Mouse (Mus musculus) urinary bladder, postnatal 36 days (tissue): ENCODE results near the gene Capn12.

Source experiments
- DNase-seq, 2 experiments: peaks; one replicate each; pipeline ENCODE4 v3.0.0; 2022; ENCODE audit warnings: low spot score in 2 of 2, mixed read lengths in 1 of 2

Gene Capn12

DNA sequence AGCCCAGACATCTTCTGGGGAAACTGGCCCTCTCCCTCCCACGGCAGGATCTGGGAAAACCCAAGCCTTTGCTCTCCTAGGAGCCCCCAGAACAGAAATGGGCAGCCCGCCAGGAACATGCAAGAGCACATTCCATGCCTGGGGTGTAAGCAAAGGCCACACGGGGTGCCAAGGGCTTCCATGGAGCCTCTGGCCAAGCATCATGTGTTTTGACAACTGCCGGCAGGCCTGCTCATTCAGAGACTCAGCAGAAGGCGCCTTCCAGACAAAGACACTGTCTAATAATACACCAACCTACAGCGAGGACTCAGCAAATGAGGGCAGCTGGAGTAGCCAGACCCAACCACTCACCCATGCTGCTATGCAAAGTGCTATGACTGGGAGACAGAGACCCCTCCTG lies 38.6 kb downstream of the Capn12 start:
- peak; percentile 86 to 92 for DNase-seq

DNA sequence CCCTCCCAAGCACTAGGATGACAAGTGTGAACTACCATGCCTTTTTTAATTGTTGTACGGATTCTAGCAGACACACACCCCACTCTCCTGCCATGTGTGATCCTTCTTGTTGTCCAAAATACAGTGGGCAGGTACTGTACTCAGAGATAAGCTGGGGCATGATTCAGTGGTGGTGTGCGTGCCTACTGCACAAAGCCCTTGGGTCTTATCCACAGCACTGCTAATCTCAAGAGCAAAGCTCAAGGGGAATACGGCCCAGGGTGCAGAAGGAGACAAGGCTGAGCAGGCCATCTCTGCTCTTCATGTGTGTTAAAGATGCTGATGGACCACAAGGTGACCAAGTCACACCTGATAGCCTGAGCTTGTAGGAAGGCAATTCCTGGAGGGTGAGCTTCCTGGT lies 40.0 kb downstream of the Capn12 start:
- DNase-seq, result no peak

DNA sequence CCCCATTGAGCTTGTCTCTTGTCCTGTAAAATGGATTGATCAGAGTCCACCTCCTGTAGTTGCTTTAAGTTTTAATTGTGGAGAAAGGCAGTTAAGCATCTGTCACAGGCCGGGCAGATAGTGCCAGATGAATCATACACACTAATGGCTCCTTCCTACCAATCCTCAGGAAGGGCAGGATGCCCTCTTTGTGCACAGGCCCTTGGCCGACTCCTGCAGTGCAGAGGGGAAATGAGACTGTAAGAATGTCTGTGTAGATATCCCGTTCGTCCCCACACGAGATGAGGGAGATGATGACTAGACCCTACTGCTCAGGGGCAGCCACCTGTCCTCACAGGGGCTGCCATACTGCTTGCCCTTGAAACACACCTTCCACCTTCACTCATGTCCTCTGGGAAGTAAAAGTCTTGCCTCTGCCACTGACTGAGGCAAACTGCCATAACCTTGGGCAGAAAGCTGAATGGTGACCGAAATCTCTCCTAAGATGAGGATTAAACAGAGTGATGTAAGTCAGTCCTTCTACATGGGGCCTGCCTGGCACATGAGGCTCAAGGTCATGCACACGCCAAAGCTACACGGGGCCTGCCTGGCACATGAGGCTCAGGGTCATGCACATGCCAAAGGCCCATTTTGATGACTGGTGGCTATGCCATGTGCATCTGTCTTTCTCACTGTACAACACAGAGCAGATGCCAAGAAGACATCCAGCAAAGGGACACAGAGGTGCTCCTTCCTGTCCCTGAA lies 40.7 kb downstream of the Capn12 start:
- no peak for DNase-seq

DNA sequence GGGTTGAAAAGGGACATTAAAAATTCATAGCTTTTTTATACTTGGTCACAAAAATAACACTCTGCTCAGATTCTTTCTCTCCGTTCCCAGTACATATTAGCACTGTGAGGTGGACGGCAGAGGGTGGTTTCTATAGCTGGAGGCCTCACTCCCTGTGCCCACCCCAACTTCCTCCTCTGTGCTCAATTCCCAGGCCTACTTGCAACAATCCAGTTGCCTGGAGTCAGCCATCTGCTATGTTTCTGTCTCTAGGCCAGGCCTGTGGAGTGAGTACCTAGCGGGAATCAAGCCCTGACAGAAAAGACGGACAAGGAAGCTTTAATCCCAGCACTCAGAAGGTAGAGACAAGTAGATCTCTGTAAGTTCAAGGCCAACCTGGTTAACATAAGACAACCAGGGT lies 41.4 kb downstream of the Capn12 start:
- DNase-seq, result no peak

DNA sequence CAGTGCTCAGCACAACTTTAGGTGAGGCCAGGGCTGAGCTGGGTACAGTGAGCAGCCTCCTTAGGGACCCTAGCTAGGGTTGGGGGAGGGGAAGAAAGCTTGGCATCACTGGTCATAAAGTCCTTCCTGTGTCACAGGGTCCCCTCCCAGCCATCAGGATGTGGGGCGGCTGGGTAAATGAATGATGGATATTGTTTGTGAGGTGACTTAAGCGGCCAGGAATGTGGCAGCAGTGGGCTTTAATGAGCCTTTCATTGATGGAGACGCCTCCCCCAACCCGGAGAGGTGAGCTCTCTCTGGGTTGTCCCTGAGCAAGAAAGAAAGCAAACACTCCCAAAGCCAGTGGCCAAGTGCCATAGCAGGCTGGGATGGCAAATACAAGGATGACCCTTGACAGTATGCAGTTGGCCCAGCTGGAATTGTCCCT lies 42.7 kb downstream of the Capn12 start:
- no peak for DNase-seq

DNA sequence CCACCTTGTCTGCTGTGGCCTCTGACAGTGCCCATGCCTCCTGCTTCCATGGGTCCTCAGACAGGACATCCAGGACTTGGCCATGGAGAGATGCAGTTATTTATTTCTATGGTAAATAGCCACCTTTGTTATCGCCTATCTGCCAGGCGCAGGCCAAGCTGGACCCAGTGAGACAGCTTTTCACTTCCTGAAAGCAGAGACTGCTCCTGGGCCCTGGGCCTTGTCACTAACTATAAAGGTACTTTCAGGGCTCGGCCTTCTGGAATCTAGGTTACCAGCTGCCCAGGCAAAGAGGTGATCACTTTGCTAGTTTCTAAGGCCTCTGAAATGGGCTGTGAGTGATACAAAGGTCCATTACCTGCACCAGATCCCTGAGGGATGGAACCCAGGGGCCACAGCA lies 43.6 kb downstream of the Capn12 start:
- DNase-seq, result no peak

DNA sequence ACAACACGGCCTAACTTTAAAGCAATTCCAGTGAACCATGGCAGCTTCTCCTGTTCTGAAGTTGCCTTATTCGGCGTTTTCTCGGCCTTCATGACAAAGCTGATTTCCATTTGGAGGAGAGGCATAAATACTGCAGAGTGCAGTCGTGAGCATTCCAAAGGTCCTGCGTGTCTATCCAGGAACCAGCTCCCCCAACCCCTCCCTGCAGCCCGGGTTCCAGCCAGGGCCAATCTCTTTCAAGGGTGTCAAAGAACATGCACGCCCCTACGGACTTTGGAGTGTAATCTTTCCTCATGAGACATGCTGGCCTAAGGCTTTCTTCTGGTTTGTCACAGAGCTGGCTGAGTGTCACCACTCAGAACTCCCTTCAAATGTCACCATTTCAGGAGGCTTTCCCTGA lies 44.1 kb downstream of the Capn12 start:
- DNase-seq, result peak; percentile 53 to 79

DNA sequence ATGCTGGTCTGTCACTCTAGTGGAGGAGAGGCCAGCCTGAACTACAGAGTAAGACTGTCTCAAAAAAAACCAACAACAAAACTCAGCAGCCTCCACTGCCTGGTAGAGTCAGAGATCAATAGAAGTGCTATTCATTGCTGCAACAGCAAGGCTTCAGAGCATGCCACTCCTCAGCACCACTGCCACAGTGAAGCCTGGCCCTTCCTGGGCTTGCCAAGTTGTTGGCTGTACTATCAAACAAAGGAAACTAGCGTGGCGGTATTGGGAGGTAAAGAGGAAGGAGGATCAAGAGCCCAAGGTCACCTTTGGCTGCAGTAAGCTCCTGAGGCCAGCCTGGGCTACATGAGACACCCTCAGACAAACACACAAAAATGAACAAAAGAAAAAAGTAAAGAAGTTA lies 45.0 kb downstream of the Capn12 start:
- no peak for DNase-seq

DNA sequence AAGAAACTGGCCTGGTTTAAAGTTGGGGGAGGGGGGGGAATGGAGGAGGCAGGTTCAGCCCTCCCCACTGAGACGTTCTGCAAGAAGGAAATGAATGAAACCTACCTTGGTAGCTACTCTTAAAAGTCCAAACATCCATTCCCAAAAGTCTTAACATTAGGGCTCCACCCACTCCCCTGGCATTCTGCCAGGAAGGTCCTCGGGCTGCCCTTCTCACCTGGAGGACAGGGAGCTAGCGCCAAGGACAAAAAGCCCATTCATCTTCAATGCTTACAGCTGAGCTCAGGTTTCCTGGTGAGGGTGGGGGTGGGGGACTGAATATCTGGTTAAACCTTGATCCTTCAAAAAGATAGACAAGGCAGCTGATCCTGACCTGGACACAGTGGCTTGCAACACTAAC lies 48.2 kb downstream of the Capn12 start:
- no peak for DNase-seq

DNA sequence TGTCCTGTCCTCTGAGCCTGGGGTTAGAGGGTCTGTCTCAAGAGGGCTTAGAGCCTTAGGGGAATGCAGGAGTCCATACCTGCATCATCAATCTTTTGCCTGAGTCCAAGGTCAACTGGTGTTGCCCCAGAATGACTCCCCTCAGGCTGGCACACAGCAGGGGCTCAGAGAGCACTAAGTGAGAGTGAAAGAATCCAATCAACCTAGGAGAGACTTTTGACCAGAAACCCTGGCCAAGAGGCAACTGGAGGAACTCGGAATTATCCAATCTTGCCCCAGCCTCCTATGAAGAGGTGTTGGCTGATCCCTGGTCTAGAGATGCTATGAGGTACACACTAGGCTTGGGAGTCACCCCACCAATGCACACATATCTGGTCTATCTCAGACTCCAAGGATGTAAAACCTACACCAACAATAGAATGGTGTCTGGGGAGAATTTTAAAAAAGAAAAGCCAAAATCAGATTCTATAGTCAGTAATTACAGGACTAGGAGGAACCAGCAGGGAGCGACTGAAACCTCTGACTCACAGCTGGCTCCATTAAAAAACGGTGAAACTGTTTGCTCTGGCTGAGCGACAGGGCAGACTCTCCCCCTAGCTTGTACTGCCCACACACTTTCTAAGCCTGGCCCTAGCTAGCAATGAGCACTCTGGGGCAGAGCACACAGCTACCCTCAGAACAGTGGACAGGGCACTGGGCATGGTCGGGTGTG lies 49.3 kb downstream of the Capn12 start:
- no peak for DNase-seq

DNA sequence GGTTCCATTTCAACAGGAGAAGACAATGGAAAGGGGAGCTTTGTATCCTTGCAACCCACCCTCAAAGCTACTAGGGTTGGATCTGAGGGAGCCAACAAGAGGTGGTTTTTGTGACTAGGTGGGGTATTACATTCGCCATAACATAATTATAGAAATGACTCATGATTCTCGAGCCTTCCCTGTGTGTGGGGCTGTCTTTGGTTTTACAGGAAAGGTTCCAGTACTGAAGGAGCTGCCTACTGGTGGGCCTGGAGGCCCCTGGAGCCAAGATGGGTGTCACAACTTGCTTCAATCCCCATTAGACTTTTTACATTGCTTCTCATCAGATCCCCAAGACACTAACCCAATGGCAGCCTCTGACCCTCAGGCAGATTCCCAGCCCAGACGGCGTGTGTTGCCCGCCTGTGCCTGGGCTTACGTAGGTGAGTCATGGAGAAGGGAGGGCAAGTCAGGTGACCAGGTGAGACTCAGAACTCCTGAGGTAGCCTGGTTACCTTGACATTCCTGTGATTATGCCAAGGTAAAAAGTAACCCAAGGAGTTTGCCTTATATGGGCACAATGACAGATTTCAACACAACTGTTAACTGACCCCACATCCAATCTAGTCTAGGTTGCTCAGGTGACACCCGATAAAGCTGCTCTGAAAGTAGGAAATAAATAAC lies 49.9 kb downstream of the Capn12 start:
- peak in 1 of 2 experiments; percentile 43 for DNase-seq

DNA sequence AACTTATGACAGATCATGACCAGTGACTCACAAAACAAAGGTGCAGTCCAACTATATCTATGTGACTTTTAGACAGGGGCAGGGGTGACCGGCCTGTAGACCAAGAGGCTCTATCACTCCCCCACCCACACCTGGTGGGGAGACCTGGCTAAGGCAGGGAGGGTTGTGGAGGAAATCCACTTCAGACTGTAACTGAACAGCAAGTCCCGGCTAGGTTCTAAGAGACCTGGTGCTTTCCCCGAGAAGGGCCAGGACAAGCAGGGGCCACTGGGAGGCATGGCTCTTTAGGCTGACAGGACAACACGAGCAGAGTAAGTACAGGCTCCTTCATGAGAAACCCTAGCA lies 50.4 kb downstream of the Capn12 start:
- peak in 1 of 2 experiments; percentile 62 for DNase-seq

DNA sequence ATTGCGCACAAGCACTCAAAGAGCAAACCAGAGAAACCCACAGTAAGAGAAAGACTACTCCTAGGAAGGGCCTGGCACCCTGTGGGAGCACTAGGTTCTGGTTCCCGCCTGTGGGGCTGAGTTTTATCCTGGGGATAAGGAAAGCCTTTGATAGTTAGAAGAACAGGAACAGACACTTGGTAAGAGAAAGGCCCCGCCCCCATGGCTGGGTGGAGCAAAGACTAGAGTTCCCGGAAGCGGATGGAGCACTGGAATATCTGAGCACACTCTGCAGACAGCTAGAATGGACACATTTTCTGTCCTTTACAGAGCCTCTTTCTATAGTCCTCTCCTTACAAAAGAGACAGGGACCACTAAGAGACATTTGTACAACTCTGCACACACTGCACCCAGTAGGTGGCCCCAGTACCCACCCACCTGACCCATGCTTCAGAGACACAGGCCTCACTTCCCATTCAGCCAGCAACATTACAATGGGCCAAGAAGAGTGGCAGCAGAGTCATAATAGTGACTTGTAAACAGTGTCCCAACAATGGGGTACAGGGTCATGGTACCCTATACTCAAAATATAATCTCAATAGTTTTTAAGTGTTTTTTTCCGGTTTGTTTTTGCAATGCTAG lies 51.3 kb downstream of the Capn12 start:
- DNase-seq, result peak in 1 of 2 experiments; percentile 65

DNA sequence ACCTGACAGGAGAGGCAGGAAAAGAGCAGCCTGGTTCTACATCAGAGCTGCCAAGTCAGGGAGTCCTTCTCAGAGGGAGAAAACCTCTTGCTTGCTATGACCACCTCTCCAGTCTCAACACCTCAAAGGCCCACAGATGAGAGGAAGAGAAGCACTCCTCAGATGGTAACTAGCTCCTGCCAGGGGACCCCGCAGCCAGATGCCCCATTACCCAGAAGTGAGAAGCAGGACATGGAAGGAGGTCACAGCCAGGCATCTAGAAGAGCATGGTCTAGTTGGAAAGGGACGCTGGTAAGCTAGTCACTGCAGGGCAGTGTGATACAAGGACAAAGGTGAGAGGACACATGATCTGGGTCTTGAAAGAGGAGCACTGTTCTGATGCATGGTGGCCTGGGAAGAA lies 52.6 kb downstream of the Capn12 start:
- no peak for DNase-seq

DNA sequence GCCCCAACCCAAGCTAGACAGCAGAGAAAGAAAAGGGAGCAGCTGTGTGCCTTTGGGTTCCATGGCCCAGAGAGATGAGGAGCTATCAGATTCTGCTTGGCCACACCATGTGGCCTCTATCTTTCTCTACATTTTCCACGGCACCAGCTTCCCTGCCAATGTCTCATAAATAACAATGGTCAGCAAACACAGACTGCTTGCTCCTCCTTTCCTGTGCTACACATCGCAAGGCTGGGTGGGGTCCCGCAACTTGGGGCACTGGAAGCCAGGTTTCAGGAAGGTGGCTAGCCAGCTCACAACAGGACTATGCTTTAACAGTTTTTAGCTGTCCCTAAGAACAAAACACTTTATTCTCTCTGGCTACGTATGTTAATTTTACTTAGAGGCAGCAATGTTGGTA lies 55.6 kb downstream of the Capn12 start:
- no peak for DNase-seq

DNA sequence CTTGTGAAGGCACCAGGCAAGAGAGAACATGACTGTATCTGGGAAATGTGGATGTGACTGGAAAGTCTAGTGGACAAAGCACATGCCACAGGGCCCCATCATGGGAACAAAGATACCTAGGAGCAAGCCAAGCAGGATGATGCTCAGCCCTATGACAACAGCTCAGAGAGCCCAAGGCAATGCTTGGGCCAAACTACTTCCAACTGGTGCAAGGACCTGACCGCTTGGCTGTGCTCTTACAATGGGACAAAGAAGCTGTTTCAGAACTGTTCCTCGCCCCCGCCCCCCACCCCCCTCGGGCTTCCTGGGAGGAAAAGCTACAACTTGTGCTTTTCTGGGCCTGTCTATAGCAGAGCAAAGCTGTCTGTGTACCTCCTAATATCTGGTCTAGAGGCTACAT lies 57.4 kb downstream of the Capn12 start:
- DNase-seq, result no peak

DNA sequence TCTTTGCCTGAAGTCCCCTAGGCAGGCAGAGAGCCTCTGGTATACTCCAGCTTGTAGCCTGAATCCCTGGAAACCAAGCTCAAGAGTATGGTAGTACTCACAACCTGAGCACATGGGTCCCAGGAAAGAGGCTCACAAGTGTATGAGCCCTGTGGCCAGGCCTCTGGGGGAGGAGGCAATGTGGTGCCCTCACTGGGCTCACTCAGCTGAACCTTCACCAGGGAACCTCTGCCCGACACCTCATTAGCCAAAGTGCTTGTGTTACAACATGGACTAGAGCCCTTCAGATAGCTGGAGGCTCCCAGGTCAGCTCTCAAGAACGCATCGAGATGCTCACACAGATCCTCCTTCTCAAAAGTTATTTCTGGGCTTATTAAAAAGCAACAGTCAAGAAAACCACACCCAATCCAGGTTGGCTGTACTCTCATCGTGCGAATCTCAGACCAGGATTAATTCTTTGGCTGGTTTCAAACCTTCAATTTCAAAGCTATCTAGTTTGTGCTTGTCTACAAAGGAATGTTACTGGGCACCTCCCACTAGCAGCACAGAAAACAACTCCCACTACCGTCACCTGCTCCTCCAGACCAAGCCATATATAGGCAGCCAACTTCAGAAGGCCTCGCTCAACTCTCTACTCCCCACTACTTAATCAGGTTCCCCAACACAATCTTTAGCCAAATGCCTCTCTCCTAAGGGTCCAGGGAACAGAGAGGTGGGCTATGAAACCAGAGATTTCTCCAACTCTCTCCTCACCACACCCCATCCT lies 58.4 kb downstream of the Capn12 start:
- DNase-seq, result no peak

DNA sequence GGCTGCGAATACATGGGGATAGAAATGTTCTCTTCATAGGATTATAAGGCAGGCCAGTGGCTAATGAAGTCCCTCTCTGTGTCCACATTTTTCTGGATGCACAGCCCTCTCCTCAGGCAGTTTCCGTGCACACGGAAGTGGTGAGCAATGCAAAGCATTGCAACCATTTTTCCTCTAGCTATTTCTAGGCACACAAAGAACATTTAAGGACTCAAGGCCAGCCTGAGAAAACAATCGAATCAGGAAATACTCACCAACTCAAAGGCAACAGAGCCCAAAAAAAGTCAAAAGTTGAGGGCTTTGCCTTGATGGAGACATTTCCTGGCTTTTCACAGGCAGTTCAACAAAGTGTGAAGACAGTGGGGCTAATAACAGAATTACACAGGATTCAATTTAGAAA lies 59.9 kb downstream of the Capn12 start:
- DNase-seq, result no peak

DNA sequence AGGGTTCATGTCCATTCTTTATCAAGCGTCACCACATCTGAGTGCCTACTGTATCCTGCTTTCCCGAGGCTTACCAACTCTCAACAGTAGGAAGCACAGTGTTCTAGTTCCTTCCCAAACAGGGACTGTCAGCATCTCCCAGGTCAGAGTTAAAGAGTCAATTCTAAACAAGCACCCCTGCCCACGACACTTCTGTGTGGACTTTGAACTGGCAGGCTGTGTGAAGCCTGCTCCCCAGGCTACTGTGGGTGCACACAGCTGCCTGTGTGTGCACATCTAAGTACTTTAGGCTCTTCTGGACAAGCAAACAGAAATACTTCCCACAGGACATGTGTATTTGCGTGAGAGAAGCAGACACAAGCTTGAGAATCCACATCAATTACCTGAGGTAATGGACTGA lies 60.3 kb downstream of the Capn12 start:
- no peak for DNase-seq
